20 mouse cellular contexts compared by ENCODE assay signal in the genomic region with DNA sequence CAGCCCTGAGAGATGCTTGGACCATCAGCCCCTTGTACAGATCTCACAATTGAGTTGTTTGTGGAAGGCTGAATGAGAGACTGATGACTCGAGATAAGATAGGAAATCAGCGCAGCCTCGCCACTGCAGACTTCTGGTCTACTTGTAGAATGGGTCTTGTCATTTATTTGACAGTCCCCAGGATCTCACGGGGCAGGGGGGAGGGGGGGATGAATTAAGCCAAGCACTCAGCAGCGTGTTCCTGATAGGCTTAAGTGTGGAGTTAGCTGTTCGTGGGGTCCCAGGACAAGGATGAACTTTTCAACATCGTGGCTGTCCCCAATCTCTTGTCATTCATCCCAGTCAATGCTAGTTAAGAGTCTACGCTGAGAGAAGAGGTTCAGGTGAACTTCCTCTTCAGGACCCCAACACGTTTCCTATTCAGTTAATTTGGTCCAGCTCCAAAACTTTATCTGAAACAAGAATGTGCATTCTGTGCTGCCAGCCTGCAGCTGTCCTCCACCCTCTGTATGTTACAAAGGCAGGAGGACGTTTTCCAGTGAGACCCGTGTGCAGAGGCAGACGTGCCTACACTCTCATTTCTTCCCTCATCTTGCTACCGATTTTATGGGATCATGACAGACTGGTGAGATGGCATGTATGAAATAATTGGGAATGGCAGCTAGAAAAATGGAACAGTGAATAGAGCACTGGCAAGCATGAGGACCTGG.
"Had no signal": no experiment of that assay in that cellular context is flagged by ENCODE, and none has a peak within 500 bp of the region (broad histone marks: within the 10 kb centered on the region; RNA-seq: fewer than 3 reads in every experiment).

No protein-coding gene starts in this region.

- H3K4me3 ChIP-seq: limb, embryonic 12.5 days; limb, embryonic 15.5 days; midbrain, embryonic 12.5 days; midbrain, embryonic 15.5 days; neural tube, embryonic 12.5 days; neural tube, embryonic 15.5 days; stomach, embryonic 15.5 days had no signal

- H3K36me3 ChIP-seq: limb, embryonic 12.5 days; limb, embryonic 15.5 days; midbrain, embryonic 12.5 days; midbrain, embryonic 15.5 days; neural tube, embryonic 12.5 days; neural tube, embryonic 15.5 days; stomach, embryonic 15.5 days had no signal

- H3K9ac ChIP-seq: limb, embryonic 12.5 days; limb, embryonic 15.5 days; liver, embryonic 14.5 days; liver, postnatal 0 days; lung, embryonic 14.5 days; midbrain, embryonic 12.5 days; midbrain, embryonic 15.5 days; neural tube, embryonic 12.5 days; neural tube, embryonic 15.5 days; stomach, embryonic 15.5 days had no signal

- ATAC-seq: liver, postnatal 0 days; lung, postnatal 0 days; midbrain, embryonic 15.5 days had no signal

- H3K27me3 ChIP-seq: limb, embryonic 12.5 days; limb, embryonic 15.5 days; neural tube, embryonic 12.5 days; neural tube, embryonic 15.5 days; stomach, embryonic 15.5 days had no signal

- H3K4me1 ChIP-seq: limb, embryonic 12.5 days; limb, embryonic 15.5 days; neural tube, embryonic 15.5 days; stomach, embryonic 15.5 days had no signal

- H3K27ac ChIP-seq: limb, embryonic 12.5 days; limb, embryonic 15.5 days; liver, embryonic 14.5 days; macrophage; midbrain, embryonic 12.5 days; midbrain, embryonic 15.5 days; neural tube, embryonic 12.5 days; neural tube, embryonic 15.5 days; stomach, embryonic 15.5 days had no signal

- DNase-seq: kidney, postnatal 14 days; kidney, postnatal 4 days; left cerebral cortex, postnatal 4 days; liver, postnatal 0 days; lung, embryonic 14.5 days; right cerebral cortex, adult 18-20 months; right cerebral cortex, postnatal 25 days; spleen, adult 18-20 months; thymus, postnatal 25 days had no signal

- H3K4me2 ChIP-seq: limb, embryonic 12.5 days; limb, embryonic 15.5 days; liver, embryonic 11.5 days; lung, embryonic 14.5 days; midbrain, embryonic 12.5 days; midbrain, embryonic 15.5 days; neural tube, embryonic 12.5 days; neural tube, embryonic 15.5 days; stomach, embryonic 15.5 days had no signal

- H3K9me3 ChIP-seq: limb, embryonic 12.5 days; limb, embryonic 15.5 days; midbrain, embryonic 12.5 days; midbrain, embryonic 15.5 days; neural tube, embryonic 12.5 days; neural tube, embryonic 15.5 days; stomach, embryonic 15.5 days had no signal
